Mouse (Mus musculus) cerebellum, postnatal 25 days (tissue): ENCODE measurements around the gene Ccdc170.

ENCODE experiments used
- DNase-seq, 2 experiments: peaks; one replicate each; pipeline ENCODE4 v3.0.0; 2021; ENCODE audit warnings: mixed read lengths in 2 of 2

The Ccdc170 gene

GRCm38 (mm10) chr10:4523078-4523477, 40.8 kb downstream of the Ccdc170 start:
- no peak for DNase-seq

- DNase-seq: no peak
Observed at GRCm38 (mm10) chr10:4528043-4528442, 45.7 kb downstream of the Ccdc170 start.

DNA sequence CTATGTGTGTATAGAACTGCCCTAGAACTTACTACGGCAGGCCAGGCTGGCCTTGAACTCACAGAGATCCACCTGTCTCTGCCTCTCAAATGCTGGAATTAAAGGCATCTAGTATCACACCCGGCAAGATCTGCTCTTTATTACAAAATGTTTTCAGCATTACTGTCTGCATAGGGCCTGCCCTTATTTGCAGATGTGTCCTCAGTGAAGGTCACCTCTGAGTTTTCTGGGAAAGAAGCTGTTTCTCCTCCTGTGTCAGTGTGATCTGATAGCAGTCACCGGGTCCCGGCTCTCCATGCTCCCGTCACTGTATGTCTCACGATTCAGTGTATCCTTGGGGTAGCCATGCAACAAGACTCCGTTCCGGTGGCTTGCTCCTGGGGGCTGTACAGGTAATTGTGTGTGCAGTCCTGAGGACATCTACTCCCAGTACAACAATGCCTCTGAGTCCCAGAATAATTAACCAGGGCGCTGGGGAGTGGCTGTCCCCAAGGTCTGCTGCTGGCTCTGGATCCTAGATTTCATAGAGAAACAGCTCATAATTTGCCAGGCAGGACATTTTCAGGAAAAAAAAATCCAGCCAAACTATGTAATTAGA, 48.4 kb downstream of the Ccdc170 start:
- no peak for DNase-seq

GRCm38 (mm10) chr10:4531933-4532332, 49.6 kb downstream of the Ccdc170 start:
- DNase-seq: no peak

DNA sequence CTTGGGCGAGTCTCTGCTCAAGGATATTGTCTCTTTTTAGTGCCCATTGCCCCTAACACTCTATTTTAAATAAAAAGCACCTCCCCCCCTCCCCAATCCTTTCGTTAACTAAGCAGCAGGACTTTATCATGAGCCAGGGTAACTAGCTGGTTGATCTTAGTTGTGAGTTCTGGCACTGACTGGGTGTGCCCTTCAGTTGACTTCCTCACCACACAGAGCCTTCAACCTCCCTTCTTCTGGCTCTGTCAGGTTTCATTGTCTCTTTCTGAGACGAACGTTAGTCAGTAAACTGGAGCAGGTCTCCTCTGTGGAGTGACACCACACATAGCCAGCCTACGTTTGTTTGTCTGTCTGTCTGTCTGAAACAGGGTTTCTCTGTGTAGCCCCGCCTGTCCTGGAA, 50.4 kb downstream of the Ccdc170 start:
- DNase-seq: no peak

GRCm38 (mm10) chr10:4533873-4534272, 51.6 kb downstream of the Ccdc170 start:
- no peak for DNase-seq

DNA sequence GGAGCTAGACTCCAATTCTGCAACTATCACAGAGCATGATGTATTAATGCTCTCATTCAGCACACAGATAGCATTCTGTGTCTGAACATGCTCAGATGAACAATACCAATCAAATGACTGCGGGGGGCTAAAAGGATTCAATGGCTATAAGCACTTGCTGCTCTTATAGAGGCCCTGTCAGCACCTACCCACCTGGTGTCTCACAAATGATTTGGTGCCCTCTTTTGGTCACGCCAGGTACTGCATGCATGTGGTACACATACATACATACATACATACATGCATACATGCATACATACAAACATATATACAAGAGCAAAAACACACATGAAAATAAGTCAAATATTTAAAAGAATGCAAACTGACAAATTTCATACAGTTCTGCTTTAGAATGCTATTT, 63.2 kb downstream of the Ccdc170 start:
- DNase-seq: peak in 1 of 2 experiments; percentile 9

GRCm38 (mm10) chr10:4553442-4554119, 71.3 kb downstream of the Ccdc170 start:
- no peak for DNase-seq

DNA sequence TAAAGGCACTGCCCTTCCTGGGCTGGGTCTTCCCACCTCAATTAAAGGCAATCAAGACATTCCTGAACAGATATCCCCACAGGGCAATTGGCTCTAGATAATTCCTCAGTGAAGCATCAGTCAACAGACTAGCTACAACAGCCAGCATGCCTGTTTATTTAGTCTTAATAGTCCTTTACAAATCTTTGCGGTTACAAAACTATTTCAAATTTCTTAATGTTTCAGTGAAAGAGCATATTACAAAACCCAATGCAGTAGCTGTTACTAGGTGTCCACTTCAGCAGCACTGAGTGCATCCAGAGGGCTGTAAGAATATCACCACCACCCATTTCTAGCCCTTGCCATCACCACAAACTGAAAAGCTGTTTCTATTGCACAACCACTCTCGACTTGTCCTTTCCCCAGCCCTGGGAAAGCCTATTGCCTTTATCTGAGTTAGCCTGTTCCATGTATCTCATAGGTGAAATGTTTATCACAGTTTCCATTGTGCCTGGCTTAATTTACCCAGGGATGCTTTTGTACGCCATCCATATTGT, 74.6 kb downstream of the Ccdc170 start:
- DNase-seq: no peak

GRCm38 (mm10) chr10:4559132-4559531, 76.8 kb downstream of the Ccdc170 start:
- no peak for DNase-seq

DNA sequence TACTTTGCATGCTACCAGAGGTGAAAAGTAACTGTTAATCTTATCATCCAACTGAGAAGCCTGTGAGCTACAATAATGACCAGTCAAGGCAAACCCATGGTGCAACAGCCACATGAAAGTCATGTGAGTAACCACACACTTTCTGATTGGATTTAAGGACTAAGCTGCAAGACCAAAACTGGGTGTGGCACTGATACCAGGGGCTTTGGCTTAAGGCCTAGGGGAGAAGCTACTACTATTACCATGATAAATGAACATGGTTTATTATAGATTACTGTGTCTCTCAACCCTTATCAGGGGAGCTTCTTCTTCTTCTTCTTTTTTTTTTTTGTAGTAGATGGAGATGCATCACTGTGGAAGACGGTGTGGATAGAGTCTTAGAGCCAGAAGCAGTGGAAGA, 82.8 kb downstream of the Ccdc170 start:
- DNase-seq: no peak

- DNase-seq: peak; percentile 14 to 22
Observed at GRCm38 (mm10) chr10:4570778-4571177, 88.5 kb downstream of the Ccdc170 start.

GRCm38 (mm10) chr10:4571304-4571703, 89.0 kb downstream of the Ccdc170 start:
- peak; percentile 15 to 16 for DNase-seq

GRCm38 (mm10) chr10:4581905-4582304, 99.6 kb downstream of the Ccdc170 start:
- no peak for DNase-seq

DNA sequence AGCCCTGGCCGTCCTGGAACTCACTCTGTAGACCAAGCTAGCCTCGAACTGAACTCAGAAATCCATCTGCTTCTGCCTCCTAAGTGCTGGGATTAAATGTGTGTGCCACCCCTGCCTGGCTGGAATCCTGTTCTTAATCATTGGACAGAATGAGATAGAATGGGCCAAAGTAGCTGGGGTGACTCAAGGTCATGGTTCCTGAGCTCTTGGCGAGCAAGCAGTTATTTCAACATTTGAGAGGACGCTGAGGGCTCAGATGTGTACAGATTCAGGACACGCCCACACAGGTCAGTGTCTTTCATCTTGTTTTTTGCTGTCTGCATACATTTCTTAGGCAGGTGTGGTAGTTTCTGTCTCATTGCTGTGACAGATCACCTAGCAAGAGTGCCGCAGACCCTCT, 104.4 kb downstream of the Ccdc170 start:
- DNase-seq: no peak

DNA sequence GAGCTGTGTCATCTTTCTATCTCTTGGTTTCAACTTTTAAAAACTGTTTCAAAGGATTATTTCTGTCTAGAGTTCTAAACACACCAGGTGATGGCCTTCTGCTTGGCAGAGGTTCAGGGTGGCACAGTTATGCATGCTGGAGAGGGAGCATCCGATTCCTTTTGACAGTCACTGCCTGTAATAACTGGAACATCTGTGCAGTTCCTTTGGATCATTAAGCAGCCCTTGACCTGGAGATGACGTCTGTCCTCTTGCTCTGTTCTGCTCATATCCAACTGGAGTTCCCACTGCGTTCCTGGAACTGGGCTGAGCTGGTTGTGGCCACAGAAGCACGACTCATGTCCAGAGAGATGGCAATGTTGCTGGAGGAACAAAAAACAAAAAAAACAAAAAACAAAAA, 107.3 kb downstream of the Ccdc170 start:
- DNase-seq: peak in 1 of 2 experiments; percentile 7

GRCm38 (mm10) chr10:4590956-4591355, 108.7 kb downstream of the Ccdc170 start:
- DNase-seq: no peak

DNA sequence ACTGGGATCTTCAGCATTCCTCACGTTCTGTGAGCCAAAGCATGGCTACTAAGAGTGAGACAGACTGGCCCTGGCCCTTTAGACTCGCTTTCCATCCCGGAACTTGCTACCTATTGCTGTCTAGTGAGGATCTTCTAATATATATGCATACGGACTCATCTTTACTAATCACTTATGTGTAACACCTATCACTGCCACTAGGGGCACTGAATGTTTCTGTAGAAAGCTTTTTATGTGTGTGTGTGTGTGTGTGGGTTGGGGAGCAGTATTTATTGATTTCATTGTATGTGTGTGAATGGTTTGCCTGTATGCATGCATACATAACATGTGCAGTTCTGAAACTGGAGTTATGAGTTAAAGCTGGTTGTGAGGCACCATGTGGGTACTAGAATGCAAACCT, 111.5 kb downstream of the Ccdc170 start:
- no peak for DNase-seq

GRCm38 (mm10) chr10:4597211-4597610, 114.9 kb downstream of the Ccdc170 start:
- no peak for DNase-seq

GRCm38 (mm10) chr10:4598244-4598842, 116.0 kb downstream of the Ccdc170 start:
- DNase-seq: peak; percentile 56 to 77

GRCm38 (mm10) chr10:4598916-4599315, 116.6 kb downstream of the Ccdc170 start:
- peak; percentile 13 to 14 for DNase-seq

- peak; percentile 33 to 58 for DNase-seq
Observed at GRCm38 (mm10) chr10:4599591-4599990, 117.3 kb downstream of the Ccdc170 start.

DNA sequence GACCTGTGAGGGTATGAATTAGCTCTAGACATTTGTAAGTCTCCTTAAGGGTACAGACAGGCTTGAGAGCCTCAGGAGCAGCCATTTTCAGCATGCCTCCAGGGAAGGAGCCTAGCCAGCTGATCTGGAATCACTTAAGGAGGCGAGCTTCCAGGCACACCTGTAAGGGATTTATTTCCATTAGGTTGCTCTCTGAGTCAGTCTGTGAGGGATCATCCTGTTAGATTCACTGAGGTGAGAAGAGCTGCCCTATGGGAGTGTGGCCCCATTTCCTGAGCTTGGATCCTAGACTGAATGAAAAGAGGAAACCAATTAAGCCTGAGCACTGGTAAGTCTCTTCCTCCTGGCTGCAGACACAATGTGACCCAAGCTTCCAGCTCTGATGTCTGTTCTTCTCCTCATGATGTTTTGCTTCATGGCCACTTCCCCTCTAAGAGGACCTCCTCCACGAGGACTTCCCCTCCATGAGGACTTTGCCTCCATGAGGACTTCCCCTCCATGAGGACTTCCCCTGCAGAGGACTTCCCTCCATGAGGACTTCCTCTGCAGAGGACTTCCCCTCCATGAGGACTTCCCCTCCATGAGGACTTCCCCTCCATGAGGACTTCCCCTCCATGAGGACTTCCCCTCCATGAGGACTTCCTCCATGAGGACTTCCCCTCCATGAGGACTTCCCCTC, 118.6 kb downstream of the Ccdc170 start:
- DNase-seq: no peak
